Mouse (Mus musculus): ENCODE data around the gene Aldh9a1. TPM values are rescaled to one million over a fixed set of nuclear protein-coding genes. Genes with fewer than 3 reads are reported as not detected.

Aldh9a1 gene
- polyA plus RNA-seq, 1 experiment from 2014 or later, result 110 TPM

- Histone ChIP-seq H3K27ac (no peak overlapping the region), H3K4me3 (ENCODE audit: inconsistent target) (no peak overlapping the region)
- WGBS (ENCODE audit: missing documents), result 91% methylated on average over 3 of the region's 3 CpGs
These were observed 34.4 kb downstream of the Aldh9a1 start for GRCm38 (mm10) chr1:167384156-167384555.

GRCm38 (mm10) chr1:167385211-167385610 is 35.4 kb downstream of the Aldh9a1 start:
- WGBS (ENCODE audit: missing documents), result 100% methylated on average over 2 of the region's 2 CpGs

More at GRCm38 (mm10) chr1:167384156-167384555, 34.4 kb downstream of the Aldh9a1 start:
- H3K36me3 ChIP-seq (ENCODE audit: inconsistent target), result no peaks in the 10 kb centered on the region
- peaks cover 47% of the 10 kb centered on the region for H3K79me2 ChIP-seq (ENCODE audit: inconsistent target)

GRCm38 (mm10) chr1:167385636-167386035 is 35.8 kb downstream of the Aldh9a1 start:
- Histone ChIP-seq H3K4me3 (ENCODE audit: inconsistent target) (no peak overlapping the region), H3K36me3 (ENCODE audit: inconsistent target) (no peaks in the 10 kb centered on the region), H3K27ac (no peak overlapping the region), H3K79me2 (ENCODE audit: inconsistent target) (peaks cover 62% of the 10 kb centered on the region)
- WGBS (ENCODE audit: missing documents), result 86% methylated on average over 5 of the region's 5 CpGs

More at GRCm38 (mm10) chr1:167385211-167385610, 35.4 kb downstream of the Aldh9a1 start:
- Histone ChIP-seq H3K36me3 (ENCODE audit: inconsistent target) (no peaks in the 10 kb centered on the region), H3K4me3 (ENCODE audit: inconsistent target) (no peak overlapping the region), H3K27ac (no peak overlapping the region), H3K79me2 (ENCODE audit: inconsistent target) (peaks cover 57% of the 10 kb centered on the region)

- H3K27ac ChIP-seq, result no peak overlapping the region
- peaks cover 66% of the 10 kb centered on the region for H3K79me2 ChIP-seq (ENCODE audit: inconsistent target)
- WGBS (ENCODE audit: missing documents), result 93% methylated on average over 2 of the region's 2 CpGs
- H3K36me3 ChIP-seq (ENCODE audit: inconsistent target), result no peaks in the 10 kb centered on the region
- no peak overlapping the region for H3K4me3 ChIP-seq (ENCODE audit: inconsistent target)
These were observed 36.7 kb downstream of the Aldh9a1 start for GRCm38 (mm10) chr1:167386466-167386865.

- no peak overlapping the region for H3K27ac ChIP-seq
- no peak overlapping the region for H3K4me3 ChIP-seq (ENCODE audit: inconsistent target)
- no peaks in the 10 kb centered on the region for H3K36me3 ChIP-seq (ENCODE audit: inconsistent target)
These were observed 37.5 kb downstream of the Aldh9a1 start for GRCm38 (mm10) chr1:167387310-167387709.

GRCm38 (mm10) chr1:167387796-167388195 is 38.0 kb downstream of the Aldh9a1 start:
- Histone ChIP-seq H3K36me3 (ENCODE audit: inconsistent target) (no peaks in the 10 kb centered on the region), H3K4me3 (ENCODE audit: inconsistent target) (no peak overlapping the region), H3K79me2 (ENCODE audit: inconsistent target) (peaks cover 61% of the 10 kb centered on the region), H3K27ac (no peak overlapping the region)
- 91% methylated on average over 3 of the region's 3 CpGs for WGBS (ENCODE audit: missing documents)

More at GRCm38 (mm10) chr1:167387310-167387709, 37.5 kb downstream of the Aldh9a1 start:
- WGBS (ENCODE audit: missing documents), result 88% methylated on average over 2 of the region's 2 CpGs
- H3K79me2 ChIP-seq (ENCODE audit: inconsistent target), result peaks cover 66% of the 10 kb centered on the region

GRCm38 (mm10) chr1:167388571-167388970 is 38.8 kb downstream of the Aldh9a1 start:
- Histone ChIP-seq H3K36me3 (ENCODE audit: inconsistent target) (no peaks in the 10 kb centered on the region), H3K79me2 (ENCODE audit: inconsistent target) (peaks cover 64% of the 10 kb centered on the region), H3K4me3 (ENCODE audit: inconsistent target) (no peak overlapping the region), H3K27ac (no peak overlapping the region)
- WGBS (ENCODE audit: missing documents), result 90% methylated on average over 6 of the region's 6 CpGs

- Histone ChIP-seq H3K27ac (no peak overlapping the region), H3K79me2 (ENCODE audit: inconsistent target) (peaks cover 60% of the 10 kb centered on the region), H3K36me3 (ENCODE audit: inconsistent target) (no peaks in the 10 kb centered on the region), H3K4me3 (ENCODE audit: inconsistent target) (no peak overlapping the region)
- WGBS (ENCODE audit: missing documents), result 97% methylated on average over 6 of the region's 7 CpGs
These were observed 39.8 kb downstream of the Aldh9a1 start for GRCm38 (mm10) chr1:167389584-167389983.

GRCm38 (mm10) chr1:167390381-167390780 is 40.6 kb downstream of the Aldh9a1 start:
- 96% methylated on average over 4 of the region's 4 CpGs for WGBS (ENCODE audit: missing documents)
- Histone ChIP-seq H3K36me3 (ENCODE audit: inconsistent target) (no peaks in the 10 kb centered on the region), H3K27ac (no peak overlapping the region), H3K79me2 (ENCODE audit: inconsistent target) (peaks cover 60% of the 10 kb centered on the region), H3K4me3 (ENCODE audit: inconsistent target) (no peak overlapping the region)

GRCm38 (mm10) chr1:167391241-167391640 is 41.5 kb downstream of the Aldh9a1 start:
- no peak overlapping the region for H3K27ac ChIP-seq
- no peaks in the 10 kb centered on the region for H3K36me3 ChIP-seq (ENCODE audit: inconsistent target)
- peaks cover 54% of the 10 kb centered on the region for H3K79me2 ChIP-seq (ENCODE audit: inconsistent target)
- no peak overlapping the region for H3K4me3 ChIP-seq (ENCODE audit: inconsistent target)
- 96% methylated on average over 6 of the region's 6 CpGs for WGBS (ENCODE audit: missing documents)

- peak overlapping the region; percentile 94 for H3K4me3 ChIP-seq (ENCODE audit: inconsistent target)
- 53% methylated on average over 2 of the region's 2 CpGs for WGBS (ENCODE audit: missing documents)
- H3K36me3 ChIP-seq (ENCODE audit: inconsistent target), result no peaks in the 10 kb centered on the region
- peak overlapping the region; percentile 61 for H3K27ac ChIP-seq
- H3K79me2 ChIP-seq (ENCODE audit: inconsistent target), result peaks cover 51% of the 10 kb centered on the region
These were observed 42.3 kb downstream of the Aldh9a1 start for GRCm38 (mm10) chr1:167392031-167392640.

- H3K27ac ChIP-seq, result peak overlapping the region; percentile 61
- H3K4me3 ChIP-seq (ENCODE audit: inconsistent target), result peak overlapping the region; percentile 94
- H3K36me3 ChIP-seq (ENCODE audit: inconsistent target), result no peaks in the 10 kb centered on the region
- 2% methylated on average over 8 of the region's 8 CpGs for WGBS (ENCODE audit: missing documents)
- peaks cover 49% of the 10 kb centered on the region for H3K79me2 ChIP-seq (ENCODE audit: inconsistent target)
These were observed 42.9 kb downstream of the Aldh9a1 start for GRCm38 (mm10) chr1:167392687-167393086.

- peak overlapping the region; percentile 94 for H3K4me3 ChIP-seq (ENCODE audit: inconsistent target)
- H3K27ac ChIP-seq, result peak overlapping the region; percentile 61
- WGBS (ENCODE audit: missing documents), result under 1% methylated on average over 15 of the region's 15 CpGs
- H3K79me2 ChIP-seq (ENCODE audit: inconsistent target), result peaks cover 43% of the 10 kb centered on the region
- H3K36me3 ChIP-seq (ENCODE audit: inconsistent target), result no peaks in the 10 kb centered on the region
These were observed 43.5 kb downstream of the Aldh9a1 start for GRCm38 (mm10) chr1:167393281-167393680.

- peak within 1 kb of the TSS; percentile 94 for H3K4me3 ChIP-seq (ENCODE audit: inconsistent target)
- peak within 1 kb of the TSS; percentile 61 for H3K27ac ChIP-seq
- under 1% methylated on average over 44 of the region's 45 CpGs for WGBS (ENCODE audit: missing documents)
- peaks cover 37% of the 10 kb centered on the region for H3K79me2 ChIP-seq (ENCODE audit: inconsistent target)
- no peaks in the 10 kb centered on the region for H3K36me3 ChIP-seq (ENCODE audit: inconsistent target)
These were observed 44.1 kb downstream of the Aldh9a1 start, which contains the start of gene Mgst3 for GRCm38 (mm10) chr1:167393683-167394492. TSS of gene Mgst3 (minus strand) at chr1:167393841.

GRCm38 (mm10) chr1:167405237-167405636 is 55.4 kb downstream of the Aldh9a1 start:
- 83% methylated on average over 4 of the region's 4 CpGs for whole genome bisulfite sequencing (ENCODE audit: missing documents)
- Histone ChIP-seq H3K27ac (no peak overlapping the region), H3K4me3 (ENCODE audit: inconsistent target) (no peak overlapping the region), H3K36me3 (ENCODE audit: inconsistent target) (no peaks in the 10 kb centered on the region), H3K79me2 (ENCODE audit: inconsistent target) (no peaks in the 10 kb centered on the region)

Measured in macrophage (primary cell).